Mouse (Mus musculus) hindbrain, embryonic 11.5 days (tissue): ENCODE results near the gene Sit1. TPM values are rescaled to one million over a fixed set of nuclear protein-coding genes. Genes with fewer than 3 reads are reported as not detected.

Experiments
- polyA plus RNA-seq: library from polyadenylated mRNA; unstranded; fragments of >200 nt; fragmentation: Nextera tagmentation; extraction: Ambion mirVana; gene quantifications from 2 replicates; pipeline ENCODE4 v1.2.1, GENCODE M21; 2014

Sit1 gene
- polyA plus RNA-seq, 1 experiment from 2014 or later: not detected

Other genes starting within 250 kb of the Sit1 start
- 0.17 and 0.23 TPM in 2 replicates for gene Atp8b5, start 216.6 kb downstream of the Sit1 start, polyA plus RNA-seq
- 15.8 and 19.1 TPM in 2 replicates for gene Rusc2, start 101.8 kb downstream of the Sit1 start, polyA plus RNA-seq
- gene Fam166b, start 54.6 kb downstream of the Sit1 start, polyA plus RNA-seq: 0.26 and 0.70 TPM in 2 replicates
- gene Tesk1, start 41.8 kb downstream of the Sit1 start, polyA plus RNA-seq: 9.1 and 10.1 TPM in 2 replicates
- 3.0 and 3.7 TPM in 2 replicates for gene Cd72, start 29.1 kb downstream of the Sit1 start, polyA plus RNA-seq
- 49.1 and 55.4 TPM in 2 replicates for gene Ccdc107, start 9.2 kb upstream of the Sit1 start, polyA plus RNA-seq
- 34.8 and 37.6 TPM in 2 replicates for gene Arhgef39, start 16.0 kb upstream of the Sit1 start, polyA plus RNA-seq
- gene Car9, start 23.2 kb upstream of the Sit1 start, polyA plus RNA-seq: 0.64 and 0.79 TPM in 2 replicates
- 63.7 and 67.2 TPM in 2 replicates for gene Tpm2, start 40.0 kb upstream of the Sit1 start, polyA plus RNA-seq
- gene Creb3, start 78.6 kb upstream of the Sit1 start, polyA plus RNA-seq: 60.3 and 64.7 TPM in 2 replicates
- 49.7 and 60.4 TPM in 2 replicates for gene Tln1, start 79.0 kb upstream of the Sit1 start, polyA plus RNA-seq
- 26.5 and 41.1 TPM in 2 replicates for gene Rgp1, start 95.0 kb upstream of the Sit1 start, polyA plus RNA-seq
- gene Gba2, start 95.1 kb upstream of the Sit1 start, polyA plus RNA-seq: 25.4 and 27.4 TPM in 2 replicates
- gene Msmp, start 100.8 kb upstream of the Sit1 start, polyA plus RNA-seq: 0.56 and 1.1 TPM in 2 replicates
- 19.9 and 25.5 TPM in 2 replicates for gene Npr2, start 148.2 kb upstream of the Sit1 start, polyA plus RNA-seq
- 5.7 and 6.5 TPM in 2 replicates for gene Spag8, start 169.9 kb upstream of the Sit1 start, polyA plus RNA-seq
- 69.9 and 70.2 TPM in 2 replicates for gene Hint2, start 172.7 kb upstream of the Sit1 start, polyA plus RNA-seq
- gene Tmem8b, start 185.2 kb upstream of the Sit1 start, polyA plus RNA-seq: 5.7 and 7.2 TPM in 2 replicates
- 2.2 and 2.4 TPM in 2 replicates for gene Fam221b, start 185.4 kb upstream of the Sit1 start, polyA plus RNA-seq
- gene Olfr70, start 217.1 kb upstream of the Sit1 start, polyA plus RNA-seq: not detected in 2 replicates
- gene Olfr71, start 226.5 kb upstream of the Sit1 start, polyA plus RNA-seq: not detected in 2 replicates
- gene Hrct1, start 243.5 kb upstream of the Sit1 start, polyA plus RNA-seq: 0.17 and 0.19 TPM in 2 replicates
- gene Spaar, start 246.3 kb upstream of the Sit1 start, polyA plus RNA-seq: 0.06 TPM in 1 of 2 replicates, not detected in the other